Mouse (Mus musculus) bone marrow, adult 2 months (tissue): Measurements from ENCODE around the gene Cxcl13. TPM values are rescaled to one million over a fixed set of nuclear protein-coding genes. Genes with fewer than 3 reads are reported as not detected.

Source experiments
- H3K27ac ChIP-seq: fragments of 200-500 bp; 2 replicates; pipeline ENCODE4 v1.5.1; 2012; ENCODE audit warnings: low read depth, mild to moderate bottlenecking, control low read depth, inconsistent platforms, low read length; ENCODE audit not compliant: control insufficient read depth, poor library complexity, insufficient read depth
- H3K4me1 ChIP-seq: fragments of 200-500 bp; 2 replicates; pipeline ENCODE4 v1.6.1; 2011; ENCODE audit warnings: low read length; ENCODE audit not compliant: control insufficient read depth, insufficient read depth
- H3K4me3 ChIP-seq: fragments of 200-500 bp; replicated peaks from 2 replicates; pipeline ENCODE3; 2011; ENCODE audit warnings: mild to moderate bottlenecking, low read depth, low read length, control low read depth; ENCODE audit not compliant: control insufficient read depth
- CTCF ChIP-seq: fragments of 200-500 bp; IDR thresholded peaks from 2 replicates; pipeline ENCODE4 v1.5.1; 2011; ENCODE audit warnings: low read length, control low read depth; ENCODE audit not compliant: control insufficient read depth, insufficient read depth
- POLR2A ChIP-seq: fragments of 200-500 bp; IDR thresholded peaks from 2 replicates; pipeline ENCODE4 v1.6.1; 2011; ENCODE audit warnings: low read depth, mild to moderate bottlenecking, control low read depth, low read length, borderline replicate concordance; ENCODE audit not compliant: control insufficient read depth
- WGBS: fragments of 180-500 bp; shearing (Covaris S2); methylation state at CpG from one replicate; pipeline ENCODE4 v1.1.7; 2018; 5-methylcytosine and 5-hydroxymethylcytosine counted together
- polyA plus RNA-seq: library from polyadenylated mRNA; stranded (reverse); fragments of >200 nt; gene quantifications from 2 replicates; pipeline ENCODE4 v1.2.4, GENCODE M21; 2011; ENCODE audit warnings: low replicate concordance; ENCODE audit not compliant: missing spikeins, insufficient read depth, insufficient read length

Gene Cxcl13
- polyA plus RNA-seq, 1 experiment, result not detected

- H3K4me1 ChIP-seq, result no peaks in the 10 kb centered on the region
- H3K4me3 ChIP-seq, result no peak overlapping the region
- no peak overlapping the region for H3K27ac ChIP-seq
- WGBS, result 69% methylated on average over 1 of the region's 1 CpGs
- no peak for TF ChIP-seq CTCF
- TF ChIP-seq POLR2A, result no peak
Observed at GRCm38 (mm10) chr5:96009076-96009475, 52.3 kb downstream of the Cxcl13 start.

Other genes starting within 250 kb of the Cxcl13 start
- not detected in 2 replicates for gene Gm7978, start 220.8 kb upstream of the Cxcl13 start, polyA plus RNA-seq
- gene Gm7982, start 214.9 kb upstream of the Cxcl13 start, polyA plus RNA-seq, result not detected in 2 replicates
- gene E330014E10Rik, start 181.0 kb upstream of the Cxcl13 start, polyA plus RNA-seq, result not detected in 2 replicates
- 8.1 and 11.9 TPM in 2 replicates for gene Cnot6l, start 207.2 kb downstream of the Cxcl13 start, polyA plus RNA-seq